Mouse (Mus musculus) monocyte, adult 5-6 weeks (primary cell): ENCODE measurements around the gene Cdkn3. TPM values are rescaled to one million over a fixed set of nuclear protein-coding genes. Genes with fewer than 3 reads are reported as not detected.
"Not testable (repeated sequence)": the region's sequence is repeated elsewhere in the genome, so short reads cannot be mapped to it uniquely, and the experiment has no call there.

Experiments used
- ATAC-seq: fragments of 153-309, 156-312 bp; replicated peaks from 2 replicates; pipeline ENCODE4 v1.8.0; 2017; ENCODE audit warnings: mild to moderate bottlenecking; ENCODE audit not compliant: low TSS enrichment, insufficient number of reproducible peaks, severe bottlenecking, poor library complexity, low FRiP score
- total RNA-seq: library from RNA; stranded (forward); fragments of 200-1000, 200-491, 200-594 nt; gene quantifications from 3 replicates; pipeline ENCODE4 v1.2.3, GENCODE M21; 2017

Gene Cdkn3
- total RNA-seq, 1 experiment from 2014 or later = 14.7 TPM

GRCm38 (mm10) chr14:46781086-46781485, 20.7 kb downstream of the Cdkn3 start:
- ATAC-seq = no peak

- ATAC-seq = no peak
Observed at GRCm38 (mm10) chr14:46782187-46782828, 22.0 kb downstream of the Cdkn3 start.

- no peak for ATAC-seq
Observed at GRCm38 (mm10) chr14:46783327-46783926, 23.1 kb downstream of the Cdkn3 start.

GRCm38 (mm10) chr14:46785247-46785646, 24.9 kb downstream of the Cdkn3 start:
- no peak for ATAC-seq

GRCm38 (mm10) chr14:46787454-46787786, 27.1 kb downstream of the Cdkn3 start:
- ATAC-seq = no peak

- peak; percentile 92 for ATAC-seq
Observed at GRCm38 (mm10) chr14:46787787-46788504, 27.6 kb downstream of the Cdkn3 start, which contains the start of gene Cnih1. TSS of gene Cnih1 (minus strand) at chr14:46788411.

- ATAC-seq = no peak
Observed at GRCm38 (mm10) chr14:46788505-46788901, 28.2 kb downstream of the Cdkn3 start.

- no peak; the same call in 1 of the 2 replicates for ATAC-seq
Observed at GRCm38 (mm10) chr14:46790303-46790702, 30.0 kb downstream of the Cdkn3 start.

- ATAC-seq = no peak
Observed at GRCm38 (mm10) chr14:46790723-46791122, 30.4 kb downstream of the Cdkn3 start.

- ATAC-seq = no peak
Observed at GRCm38 (mm10) chr14:46794157-46794556, 33.8 kb downstream of the Cdkn3 start.

GRCm38 (mm10) chr14:46800684-46801345, 40.5 kb downstream of the Cdkn3 start:
- ATAC-seq = no peak

- no peak for ATAC-seq
Observed at GRCm38 (mm10) chr14:46803259-46803658, 42.9 kb downstream of the Cdkn3 start.

GRCm38 (mm10) chr14:46803791-46804190, 43.5 kb downstream of the Cdkn3 start:
- ATAC-seq = no peak

GRCm38 (mm10) chr14:46806186-46806585, 45.8 kb downstream of the Cdkn3 start:
- ATAC-seq = no peak

GRCm38 (mm10) chr14:46807927-46808326, 47.6 kb downstream of the Cdkn3 start:
- peak; percentile 67 for ATAC-seq

- ATAC-seq = no peak
Observed at GRCm38 (mm10) chr14:46815640-46816039, 55.3 kb downstream of the Cdkn3 start.

GRCm38 (mm10) chr14:46816916-46817622, 56.7 kb downstream of the Cdkn3 start:
- ATAC-seq = no peak

GRCm38 (mm10) chr14:46818743-46819142, 58.4 kb downstream of the Cdkn3 start:
- no peak for ATAC-seq

GRCm38 (mm10) chr14:46819961-46820360, 59.6 kb downstream of the Cdkn3 start:
- ATAC-seq = not testable (repeated sequence)
